Mouse (Mus musculus) inflammation-experienced regulatory T-cells, adult 16 weeks (primary cell): ENCODE results near the gene Aar2. TPM values are rescaled to one million over a fixed set of nuclear protein-coding genes. Genes with fewer than 3 reads are reported as not detected.

Experiments used
- polyA plus RNA-seq: library from polyadenylated mRNA; unstranded; fragments of 100-300 nt; shearing (Covaris generic); gene quantifications from one replicate; pipeline ENCODE4 v1.2.1, GENCODE M21; 2017

Aar2 gene
- 42.3 TPM for polyA plus RNA-seq

GRCm38 (mm10) chr2:156547123-156547891 lies at the start of gene Aar2:
TSS of gene Aar2 (plus strand) at chr2:156547584.

DNA sequence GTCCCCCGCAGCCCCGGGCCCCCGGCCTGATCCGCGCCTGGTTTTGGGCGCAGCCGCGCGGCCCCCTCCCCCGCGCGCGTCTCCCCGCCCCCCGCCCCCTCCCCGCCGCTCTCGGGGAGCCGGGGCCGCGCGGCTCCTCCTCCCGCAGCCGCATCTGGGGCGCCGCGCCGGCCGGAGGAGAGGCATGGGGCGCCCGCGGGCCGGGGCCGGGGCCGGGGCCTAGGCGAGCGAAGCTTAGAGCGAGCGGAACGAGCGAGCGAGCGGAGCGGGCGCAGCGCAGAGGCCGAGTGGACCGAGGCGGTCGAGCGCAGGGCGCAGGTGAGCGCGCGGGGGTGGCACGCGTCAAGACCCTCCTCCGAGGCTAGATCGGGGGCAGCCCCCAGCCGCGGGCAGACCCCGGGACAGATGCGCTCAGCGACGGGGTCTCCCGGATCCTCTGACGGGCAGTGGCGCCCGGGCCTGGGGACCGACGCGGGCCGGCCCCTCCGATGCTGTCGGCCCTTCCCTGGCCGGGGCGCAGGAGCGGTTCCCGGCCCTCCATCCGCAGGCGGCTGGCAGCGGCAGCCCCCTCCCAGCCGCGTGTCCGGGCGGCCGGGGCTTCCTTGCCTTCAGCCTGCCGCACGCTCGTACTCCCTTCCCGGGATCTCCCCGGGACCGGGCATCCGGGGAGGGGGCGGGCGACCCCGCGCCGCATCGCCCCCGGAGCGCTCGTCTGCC lies 66.3 kb downstream of the Aar2 start, which contains the start of gene Dlgap4:
Dlgap4 (plus strand) TSS at position 165 of the 717 bp plus-strand sequence.

Other genes starting within 250 kb of the Aar2 start
- 5.9 TPM for gene Cnbd2, start 235.3 kb upstream of the Aar2 start, polyA plus RNA-seq
- gene Scand1, start 234.9 kb upstream of the Aar2 start, polyA plus RNA-seq: 12.5 TPM
- 0.30 TPM for gene Epb41l1, start 126.7 kb upstream of the Aar2 start, polyA plus RNA-seq
- 122 TPM for gene Dlgap4, start 66.1 kb downstream of the Aar2 start, polyA plus RNA-seq
- not detected for gene Myl9, start 227.8 kb downstream of the Aar2 start, polyA plus RNA-seq